Mouse (Mus musculus): ENCODE results near the gene Tmem161a.

Tmem161a gene

GRCm38 (mm10) chr8:70160015-70160414 lies 12.1 kb upstream of the Tmem161a start:
- DNase-seq (ENCODE audit: low spot score in 2 of 2) = no peak

GRCm38 (mm10) chr8:70163316-70163715 lies 8.8 kb upstream of the Tmem161a start:
- DNase-seq (ENCODE audit: low spot score in 2 of 2) = no peak

DNA sequence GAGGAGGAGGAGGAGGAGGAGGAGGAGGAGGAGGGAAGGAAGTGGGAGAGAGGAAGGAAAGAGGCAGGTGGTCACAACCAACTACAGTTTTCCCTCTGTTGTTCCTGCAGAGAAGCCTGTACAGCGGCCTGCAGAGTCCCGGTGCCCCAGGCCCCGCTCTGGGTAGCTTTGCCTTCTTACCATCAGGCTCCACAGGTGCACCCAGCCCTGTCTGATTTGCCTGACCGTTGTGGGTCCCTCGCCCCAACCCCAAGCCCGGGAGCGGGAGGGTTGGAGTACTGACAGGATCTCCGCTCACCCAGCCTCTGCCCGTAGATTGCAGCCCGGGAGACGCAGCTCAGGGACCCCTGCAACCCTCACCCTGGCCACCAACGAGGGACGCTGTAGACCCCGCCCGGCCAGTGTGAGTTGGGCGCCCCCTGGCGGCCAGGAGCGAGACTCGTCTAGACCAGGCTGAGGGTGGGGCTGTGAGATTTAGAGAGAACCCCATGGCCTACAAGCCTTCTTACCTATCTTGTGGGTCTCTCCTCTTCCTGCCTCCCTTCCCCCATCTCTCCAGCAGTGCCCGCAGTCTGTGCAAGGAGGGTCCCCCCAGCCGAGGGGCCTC lies 5.5 kb upstream of the Tmem161a start:
- no peak for DNase-seq (ENCODE audit: low spot score in 2 of 2)

- no peak for DNase-seq (ENCODE audit: low spot score in 2 of 2)
These were observed 2.0 kb upstream of the Tmem161a start for GRCm38 (mm10) chr8:70170116-70170515.

GRCm38 (mm10) chr8:70170748-70171147 lies 1.4 kb upstream of the Tmem161a start:
- no peak for DNase-seq (ENCODE audit: low spot score in 2 of 2)

DNA sequence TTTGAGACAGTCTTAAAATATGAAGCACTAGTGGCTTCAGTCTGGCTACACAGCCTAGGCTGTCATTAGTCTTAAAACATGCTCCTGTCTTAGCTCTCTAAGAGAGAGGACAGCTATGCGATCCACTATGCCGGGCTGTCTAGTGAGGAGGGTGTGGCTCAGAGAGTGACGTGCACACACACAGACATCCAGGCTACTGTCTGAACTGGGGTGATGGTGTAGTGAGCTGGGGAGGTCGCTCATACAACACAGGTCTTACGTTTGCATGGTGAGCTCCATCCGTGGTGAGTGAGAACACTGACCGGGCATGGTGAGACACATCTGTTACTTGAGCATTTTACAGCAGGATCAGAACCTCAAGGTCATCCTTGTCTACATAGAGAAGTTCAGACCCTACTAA lies 916 bp upstream of the Tmem161a start:
- no peak for DNase-seq (ENCODE audit: low spot score in 2 of 2)

DNA sequence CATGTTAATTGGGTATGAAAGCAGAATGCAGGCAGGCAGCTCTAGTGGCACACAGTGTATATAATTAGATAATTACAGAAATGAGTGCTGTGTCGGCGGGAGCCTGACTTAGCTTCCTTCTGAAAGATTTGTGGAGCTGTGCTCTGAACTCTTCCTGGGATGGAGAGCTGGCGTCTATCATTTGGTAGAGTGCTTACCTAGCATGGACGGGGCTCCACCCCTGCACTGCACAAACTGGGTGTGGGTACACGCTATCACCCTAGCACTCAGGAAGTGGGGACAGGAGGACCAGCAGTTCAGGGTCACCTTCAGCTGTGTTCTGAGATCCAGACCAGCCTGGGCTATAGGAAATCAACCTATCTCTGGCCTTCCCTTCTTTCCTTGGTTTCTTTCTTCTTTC lies 1.2 kb downstream of the Tmem161a start:
- DNase-seq (ENCODE audit: low spot score in 2 of 2) = no peak

- DNase-seq (ENCODE audit: low spot score in 2 of 2) = no peak
These were observed 1.9 kb downstream of the Tmem161a start for GRCm38 (mm10) chr8:70174079-70174478.

GRCm38 (mm10) chr8:70178231-70178630 lies 6.1 kb downstream of the Tmem161a start:
- no peak for DNase-seq (ENCODE audit: low spot score in 2 of 2)

DNA sequence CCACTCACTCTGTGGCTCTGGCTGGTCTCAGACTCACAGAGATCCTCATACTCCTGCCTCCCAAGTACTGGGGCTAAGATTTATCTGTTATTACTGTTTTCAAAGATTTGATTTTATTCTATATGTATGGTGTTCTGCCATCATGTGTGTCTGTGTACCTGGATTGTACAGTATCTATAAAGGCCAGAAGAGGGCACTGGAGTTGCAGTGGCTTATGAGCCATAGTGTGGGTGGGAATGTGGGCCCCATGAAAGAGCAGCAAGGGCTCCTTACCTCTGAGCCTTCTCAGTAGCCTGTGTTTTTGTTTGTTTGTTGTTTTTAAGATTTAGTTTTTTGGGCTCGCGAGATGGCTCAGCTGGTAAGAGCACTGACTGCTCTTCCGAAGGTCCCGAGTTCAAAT lies 6.9 kb downstream of the Tmem161a start:
- no peak for DNase-seq (ENCODE audit: low spot score in 2 of 2)

- DNase-seq (ENCODE audit: low spot score in 2 of 2) = no peak
These were observed 9.2 kb downstream of the Tmem161a start for GRCm38 (mm10) chr8:70181212-70181902.

DNA sequence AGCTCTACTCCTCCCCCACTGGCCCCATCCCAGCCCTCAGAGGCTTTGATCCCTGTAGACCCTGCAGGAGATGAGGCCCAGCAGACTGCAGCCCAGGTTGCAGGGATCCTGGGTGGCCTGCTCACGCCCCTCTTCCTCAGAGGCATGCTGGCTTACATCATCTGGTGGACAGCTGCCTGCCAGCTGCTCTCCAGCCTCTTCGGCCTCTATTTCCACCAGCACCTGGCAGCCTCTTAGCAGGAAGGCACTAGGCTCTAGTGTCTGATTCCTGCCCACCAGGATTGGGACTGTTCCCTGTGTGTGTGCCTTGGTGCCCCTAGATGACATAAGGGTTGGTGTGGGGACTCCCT lies 9.7 kb downstream of the Tmem161a start:
- no peak for DNase-seq (ENCODE audit: low spot score in 2 of 2)

DNA sequence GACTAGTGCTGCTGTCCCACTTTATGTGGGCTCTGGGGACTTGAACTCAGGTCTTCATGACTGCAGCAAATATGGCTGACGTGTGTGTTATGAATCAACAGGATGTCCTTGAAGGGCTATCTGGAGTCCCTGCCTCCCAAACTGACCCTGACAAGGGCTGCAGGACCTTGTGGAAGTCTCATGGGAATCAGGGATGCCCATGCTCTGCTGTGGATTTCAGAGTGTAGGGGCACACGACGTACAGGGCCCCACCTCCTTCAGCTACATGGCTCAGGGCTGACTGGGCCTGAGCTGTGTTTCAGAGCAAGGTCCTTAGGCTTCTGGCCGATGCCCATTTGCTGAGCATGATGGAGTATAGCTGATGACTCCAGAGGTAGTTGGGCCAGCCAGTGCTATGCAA lies 11.0 kb downstream of the Tmem161a start:
- DNase-seq (ENCODE audit: low spot score in 2 of 2) = no peak

GRCm38 (mm10) chr8:70188707-70189106 lies 16.6 kb downstream of the Tmem161a start:
- DNase-seq (ENCODE audit: low spot score in 2 of 2) = no peak

DNA sequence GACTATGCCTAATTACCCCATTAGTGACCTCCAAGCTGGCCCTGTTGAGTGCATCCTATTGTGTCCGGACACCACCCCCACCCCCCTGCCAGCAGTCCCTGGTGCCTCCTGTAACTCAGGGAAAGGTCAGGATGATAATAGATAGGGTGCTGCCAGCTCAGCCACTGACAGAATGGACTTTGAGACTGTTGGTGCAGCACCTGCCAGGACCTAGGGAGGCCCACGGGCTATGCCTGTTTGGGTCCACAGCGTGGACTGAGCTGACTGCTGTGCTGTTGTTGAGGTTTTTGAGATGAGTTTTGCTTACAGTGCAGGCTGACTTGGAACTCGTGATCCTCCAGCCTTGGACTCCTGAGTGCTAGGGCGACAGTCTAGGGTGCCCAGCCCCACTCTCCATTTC lies 21.1 kb downstream of the Tmem161a start:
- DNase-seq (ENCODE audit: low spot score in 2 of 2) = no peak

GRCm38 (mm10) chr8:70194191-70194590 lies 22.0 kb downstream of the Tmem161a start:
- DNase-seq (ENCODE audit: low spot score in 2 of 2) = no peak

DNA sequence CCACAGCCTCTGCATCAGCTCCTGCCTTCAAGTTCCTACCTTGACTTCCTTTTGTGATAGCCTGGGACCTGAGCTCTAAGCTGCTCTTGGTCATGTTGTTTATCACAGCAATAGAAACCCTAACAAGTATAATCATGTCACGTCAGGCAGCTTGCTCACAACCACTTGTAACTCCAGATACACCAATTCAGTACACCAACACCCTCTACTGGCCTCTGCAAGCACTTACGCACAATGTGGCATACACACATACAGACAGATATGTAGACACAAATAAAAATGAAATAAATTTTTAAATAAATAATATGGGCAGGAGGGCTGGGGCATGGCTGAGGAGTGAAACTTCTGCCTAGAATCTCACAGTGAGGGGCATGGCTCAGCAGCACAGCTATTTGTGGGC lies 23.6 kb downstream of the Tmem161a start:
- DNase-seq (ENCODE audit: low spot score in 2 of 2) = no peak

DNA sequence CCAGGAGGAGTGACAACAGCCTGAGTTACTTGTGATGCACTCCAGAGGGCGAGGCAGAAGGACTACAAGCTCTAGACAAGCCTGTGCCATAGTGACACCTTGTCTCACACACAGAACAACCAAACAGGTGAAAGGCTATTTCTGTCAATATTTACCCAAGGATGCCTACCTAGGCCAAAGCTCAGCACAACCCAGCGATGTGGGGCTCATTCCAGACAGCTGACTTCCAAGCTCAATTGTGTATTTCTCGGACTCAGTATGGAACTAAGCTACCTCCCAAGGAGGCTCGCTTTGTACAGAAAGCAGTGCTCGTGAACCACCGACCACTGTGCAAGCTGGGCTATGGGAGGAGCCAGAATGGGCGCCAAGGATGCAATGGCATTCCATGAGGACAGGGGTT lies 25.4 kb downstream of the Tmem161a start:
- no peak for DNase-seq (ENCODE audit: low spot score in 2 of 2)

DNA sequence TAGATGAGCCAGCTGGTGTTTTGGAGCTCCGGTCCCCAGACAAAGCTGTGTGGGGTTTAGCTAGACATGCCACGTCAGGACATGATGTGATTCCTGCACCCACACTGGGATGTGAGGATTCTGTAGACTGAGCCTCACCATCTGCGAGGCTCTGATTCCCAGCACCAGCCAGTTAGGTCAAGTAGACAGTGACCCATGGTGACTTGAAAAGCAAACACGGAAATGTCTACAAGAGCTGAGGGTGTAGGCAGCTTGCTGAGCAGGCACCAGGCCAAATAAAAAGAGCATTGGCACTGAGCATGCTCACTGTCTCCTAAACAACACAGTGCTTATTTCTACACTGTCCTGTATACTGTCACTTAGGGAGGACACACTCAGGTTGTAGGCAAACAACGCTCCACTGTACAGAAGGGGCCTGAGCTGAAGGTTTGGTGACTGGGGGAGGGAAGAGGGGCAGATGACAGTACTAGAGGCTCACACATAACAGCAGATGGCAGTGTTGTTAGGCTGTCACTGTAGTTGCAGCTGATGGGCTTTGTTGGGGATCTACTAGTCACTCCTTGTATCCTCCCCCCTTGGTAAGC lies 28.0 kb downstream of the Tmem161a start:
- DNase-seq (ENCODE audit: low spot score in 2 of 2) = peak; percentile 34 to 50

DNA sequence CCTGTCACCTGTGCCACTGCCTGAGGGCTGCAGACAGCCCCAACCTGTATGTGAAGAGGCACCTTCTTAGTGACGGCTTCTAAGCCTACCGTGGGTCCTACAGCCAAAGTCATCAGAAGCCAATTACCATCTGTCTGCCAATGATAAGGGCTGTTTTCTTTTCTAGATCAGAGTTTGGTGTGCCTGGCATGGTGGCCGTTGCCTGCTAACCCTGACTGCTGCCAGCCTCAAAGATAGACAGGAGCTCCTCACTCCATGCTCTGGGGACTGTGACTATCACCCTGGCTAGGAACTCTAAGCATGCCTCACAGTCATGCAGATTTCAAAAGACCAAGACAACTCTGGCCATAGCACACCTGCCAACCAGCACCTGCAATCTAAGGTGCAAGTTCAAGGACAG lies 29.3 kb downstream of the Tmem161a start:
- DNase-seq (ENCODE audit: low spot score in 2 of 2) = no peak

- peak in 1 of 2 experiments; percentile 35 for DNase-seq (ENCODE audit: low spot score in 2 of 2)
These were observed 30.9 kb downstream of the Tmem161a start for GRCm38 (mm10) chr8:70203072-70203471.

- DNase-seq (ENCODE audit: low spot score in 2 of 2) = no peak
These were observed 32.6 kb downstream of the Tmem161a start for GRCm38 (mm10) chr8:70204757-70205156.

GRCm38 (mm10) chr8:70208130-70208529 lies 36.0 kb downstream of the Tmem161a start:
- no peak for DNase-seq (ENCODE audit: low spot score in 2 of 2)

All from right cerebral cortex, postnatal 36 days (tissue).